Mouse (Mus musculus) small intestine, adult 2 months (tissue): ENCODE measurements at regions not wholly inside any gene's neighbourhood (a gene's known extent, or its start where the extent isn't known, plus 50 kb on each side); places are given as distances from the start of the nearest gene placed in this dataset.

Experiments used
- H3K27ac ChIP-seq: fragments of 200-500 bp; 2 replicates; pipeline ENCODE4 v1.5.1; 2012; ENCODE audit warnings: low read depth, low read length, control low read depth, inconsistent platforms; ENCODE audit not compliant: insufficient read depth
- H3K27me3 ChIP-seq: fragments of 200-500 bp; 2 replicates; pipeline ENCODE4 v1.6.1; 2012; ENCODE audit warnings: mild to moderate bottlenecking, moderate library complexity, low read length, inconsistent platforms; ENCODE audit not compliant: control insufficient read depth, insufficient read depth
- H3K36me3 ChIP-seq: fragments of 200-500 bp; 2 replicates; pipeline ENCODE4 v1.6.1; 2012; ENCODE audit warnings: mild to moderate bottlenecking, low read length, control low read depth, inconsistent platforms; ENCODE audit not compliant: control insufficient read depth, insufficient read depth
- H3K4me1 ChIP-seq: fragments of 200-500 bp; 2 replicates; pipeline ENCODE4 v1.6.1; 2012; ENCODE audit warnings: low read length, inconsistent platforms, mixed read lengths; ENCODE audit not compliant: control insufficient read depth, insufficient read depth, insufficient read length
- H3K4me3 ChIP-seq: fragments of 200-500 bp; 2 replicates; pipeline ENCODE4 v1.5.1; 2012; ENCODE audit warnings: low read depth, mild to moderate bottlenecking, control low read depth, inconsistent platforms, low read length, moderate library complexity
- CTCF ChIP-seq: fragments of 200-500 bp; IDR thresholded peaks from 2 replicates; pipeline ENCODE4 v1.5.1; 2012; ENCODE audit warnings: low read depth, mild to moderate bottlenecking, control low read depth, inconsistent platforms, low read length, moderate library complexity, mixed read lengths; ENCODE audit not compliant: insufficient replicate concordance, insufficient read length; ENCODE audit errors: extremely low read depth
- POLR2A ChIP-seq: fragments of 200-500 bp; IDR thresholded peaks from 2 replicates; pipeline ENCODE4 v1.6.1; 2012; ENCODE audit warnings: low read depth, mild to moderate bottlenecking, control low read depth, inconsistent platforms, low read length, moderate library complexity
- WGBS: fragments of 180-500 bp; shearing (Covaris S2); methylation state at CpG from one replicate; pipeline ENCODE4 v1.1.7; 2018; 5-methylcytosine and 5-hydroxymethylcytosine counted together

- Histone ChIP-seq H3K27me3 (no peaks in the 10 kb centered on the region), H3K27ac (no peak overlapping the region), H3K36me3 (no peaks in the 10 kb centered on the region), H3K4me1 (no peaks in the 10 kb centered on the region), H3K4me3 (no peak overlapping the region)
- TF ChIP-seq POLR2A: no peak
- no peak for TF ChIP-seq CTCF
- 84% methylated on average over 10 of the region's 10 CpGs for WGBS
Observed at GRCm38 (mm10) chr9:72196626-72197330, 77.9 kb upstream of the Zfp280d start.

GRCm38 (mm10) chr9:72197331-72197732 is 77.3 kb upstream of the Zfp280d start:
- Histone ChIP-seq H3K27me3 (no peaks in the 10 kb centered on the region), H3K4me1 (no peaks in the 10 kb centered on the region), H3K27ac (no peak overlapping the region), H3K4me3 (no peak overlapping the region), H3K36me3 (no peaks in the 10 kb centered on the region)
- WGBS: 84% methylated on average over 11 of the region's 11 CpGs
- TF ChIP-seq POLR2A (no peak), CTCF (no peak)

- Histone ChIP-seq H3K4me3 (no peak overlapping the region), H3K36me3 (no peaks in the 10 kb centered on the region), H3K27me3 (no peaks in the 10 kb centered on the region), H3K4me1 (no peaks in the 10 kb centered on the region), H3K27ac (no peak overlapping the region)
- WGBS: 93% methylated on average over 5 of the region's 5 CpGs
- TF ChIP-seq POLR2A (no peak), CTCF (no peak)
Observed at GRCm38 (mm10) chr9:72198976-72199375, 75.7 kb upstream of the Zfp280d start.

- H3K4me1 ChIP-seq: no peaks in the 10 kb centered on the region
- WGBS: 97% methylated on average over 2 of the region's 2 CpGs
- no peak overlapping the region for H3K27ac ChIP-seq
- no peaks in the 10 kb centered on the region for H3K27me3 ChIP-seq
- no peak overlapping the region for H3K4me3 ChIP-seq
- no peaks in the 10 kb centered on the region for H3K36me3 ChIP-seq
- TF ChIP-seq POLR2A (no peak), CTCF (no peak)
Observed at GRCm38 (mm10) chr9:72204357-72204905, 70.2 kb upstream of the Zfp280d start.

- no peak overlapping the region for H3K4me3 ChIP-seq
- no peaks in the 10 kb centered on the region for H3K36me3 ChIP-seq
- no peaks in the 10 kb centered on the region for H3K4me1 ChIP-seq
- no peaks in the 10 kb centered on the region for H3K27me3 ChIP-seq
- H3K27ac ChIP-seq: no peak overlapping the region
- no peak for TF ChIP-seq CTCF
- no peak for TF ChIP-seq POLR2A
- 79% methylated on average over 7 of the region's 7 CpGs for WGBS
Observed at GRCm38 (mm10) chr9:72205815-72206214, 68.8 kb upstream of the Zfp280d start.

- H3K4me3 ChIP-seq: no peak overlapping the region
- WGBS: 47% methylated on average over 2 of the region's 2 CpGs
- H3K4me1 ChIP-seq: no peaks in the 10 kb centered on the region
- no peaks in the 10 kb centered on the region for H3K27me3 ChIP-seq
- TF ChIP-seq CTCF (no peak), POLR2A (no peak)
- H3K36me3 ChIP-seq: no peaks in the 10 kb centered on the region
- H3K27ac ChIP-seq: no peak overlapping the region
Observed at GRCm38 (mm10) chr9:72206911-72207310, 67.7 kb upstream of the Zfp280d start.

- H3K4me3 ChIP-seq: no peak overlapping the region
- TF ChIP-seq CTCF: no peak
- TF ChIP-seq POLR2A: no peak
- no peaks in the 10 kb centered on the region for H3K4me1 ChIP-seq
- 71% methylated on average over 7 of the region's 7 CpGs for WGBS
- H3K36me3 ChIP-seq: no peaks in the 10 kb centered on the region
- H3K27ac ChIP-seq: no peak overlapping the region
- no peaks in the 10 kb centered on the region for H3K27me3 ChIP-seq
Observed at GRCm38 (mm10) chr9:72208296-72208695, 66.4 kb upstream of the Zfp280d start.
